Mouse (Mus musculus) left cerebral cortex, adult 8-10 months (tissue): ENCODE results near the gene 1700010B08Rik. TPM values are rescaled to one million over a fixed set of nuclear protein-coding genes. Genes with fewer than 3 reads are reported as not detected.
"Not testable (repeated sequence)": the region's sequence is repeated elsewhere in the genome, so short reads cannot be mapped to it uniquely, and the experiment has no call there.

Experiments used
- DNase-seq, 2 experiments: peaks; one replicate each; pipeline ENCODE4 v3.0.0; 2022; ENCODE audit warnings: low spot score in 2 of 2
- total RNA-seq, 4 experiments: library from RNA; stranded (reverse); gene quantifications; 2 replicates each; pipeline ENCODE4 v1.2.4; 2022

Gene 1700010B08Rik
- not detected for total RNA-seq

GRCm38 (mm10) chr2:173719115-173719514, at the start of gene 1700010B08Rik:
Gene 1700010B08Rik, plus strand, starts transcription at chr2:173719415.
- not testable (repeated sequence) for DNase-seq

GRCm38 (mm10) chr2:173672328-173672896, 46.8 kb upstream of the 1700010B08Rik start:
- no peak for DNase-seq

- no peak for DNase-seq
These were observed 45.7 kb upstream of the 1700010B08Rik start for GRCm38 (mm10) chr2:173673469-173673868.

GRCm38 (mm10) chr2:173678593-173678992, 40.6 kb upstream of the 1700010B08Rik start:
- DNase-seq, result no peak

- DNase-seq, result no peak
These were observed 40.0 kb upstream of the 1700010B08Rik start for GRCm38 (mm10) chr2:173679217-173679616.

GRCm38 (mm10) chr2:173680153-173680552, 39.1 kb upstream of the 1700010B08Rik start:
- no peak for DNase-seq

- DNase-seq, result no peak
These were observed 36.4 kb upstream of the 1700010B08Rik start for GRCm38 (mm10) chr2:173682773-173683172.

GRCm38 (mm10) chr2:173685781-173686361, 33.3 kb upstream of the 1700010B08Rik start:
- no peak for DNase-seq

- DNase-seq, result no peak
These were observed 31.9 kb upstream of the 1700010B08Rik start for GRCm38 (mm10) chr2:173687363-173687762.

GRCm38 (mm10) chr2:173689835-173690234, 29.4 kb upstream of the 1700010B08Rik start:
- DNase-seq, result no peak

GRCm38 (mm10) chr2:173691748-173692147, 27.5 kb upstream of the 1700010B08Rik start:
- DNase-seq, result no peak

- no peak for DNase-seq
These were observed 26.5 kb upstream of the 1700010B08Rik start for GRCm38 (mm10) chr2:173692693-173693092.

- DNase-seq, result no peak
These were observed 20.4 kb upstream of the 1700010B08Rik start for GRCm38 (mm10) chr2:173698850-173699249.

- DNase-seq, result no peak
These were observed 16.9 kb upstream of the 1700010B08Rik start for GRCm38 (mm10) chr2:173702096-173702866.

GRCm38 (mm10) chr2:173702867-173703237, 16.4 kb upstream of the 1700010B08Rik start:
- no peak for DNase-seq

GRCm38 (mm10) chr2:173705827-173706551, 13.2 kb upstream of the 1700010B08Rik start:
- no peak for DNase-seq

GRCm38 (mm10) chr2:173707626-173708025, 11.6 kb upstream of the 1700010B08Rik start:
- DNase-seq, result not testable (repeated sequence)

- DNase-seq, result no peak
These were observed 9.0 kb upstream of the 1700010B08Rik start for GRCm38 (mm10) chr2:173710193-173710592.

GRCm38 (mm10) chr2:173712656-173713055, 6.6 kb upstream of the 1700010B08Rik start:
- DNase-seq, result no peak

- no peak for DNase-seq
These were observed 6.0 kb upstream of the 1700010B08Rik start for GRCm38 (mm10) chr2:173713241-173713640.

GRCm38 (mm10) chr2:173714620-173715218, 4.5 kb upstream of the 1700010B08Rik start:
- no peak for DNase-seq
